Mouse (Mus musculus): ENCODE data around the gene Rpia.
"Not testable (repeated sequence)": the region's sequence is repeated elsewhere in the genome, so short reads cannot be mapped to it uniquely, and the experiment has no call there.

The Rpia gene

DNA sequence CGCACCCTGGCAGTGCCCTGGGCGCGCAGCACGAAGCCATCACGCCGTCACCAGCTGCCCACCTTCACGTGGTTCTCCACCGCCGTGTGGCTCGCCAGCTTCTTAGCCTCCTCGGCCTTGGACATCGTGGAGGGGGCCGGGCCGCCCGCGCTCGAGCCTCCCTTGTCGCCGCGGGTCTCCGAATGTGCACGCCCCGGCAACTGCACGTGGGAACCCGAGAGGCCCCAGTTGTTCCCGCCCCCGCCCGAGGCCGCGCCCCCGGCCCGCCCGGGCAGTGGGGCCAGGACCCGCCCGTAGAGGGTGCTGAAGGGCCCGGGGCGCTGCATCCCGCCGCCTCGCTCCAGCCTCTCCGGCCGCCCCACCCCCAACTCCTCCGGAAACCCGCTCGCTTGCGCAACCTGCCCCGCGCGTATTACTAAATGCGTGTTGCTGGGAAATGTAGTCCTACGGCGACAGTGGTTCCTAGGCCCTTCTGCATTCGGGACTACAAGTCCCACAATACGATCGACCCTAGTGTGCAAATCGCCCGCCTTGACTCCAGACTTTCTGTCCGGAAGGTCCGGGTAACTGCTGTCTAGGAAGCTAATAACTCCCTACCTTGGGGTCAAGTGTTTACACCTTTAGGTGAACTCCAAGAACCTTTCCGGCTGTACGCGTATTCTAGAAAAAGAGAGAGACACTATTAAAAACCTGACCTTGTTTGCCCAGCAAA is at the start of gene Rpia:
Gene Rpia (minus strand): TSS at position 409 of the 712 bp plus-strand sequence.
- peak; percentile 97 for DNase-seq

DNA sequence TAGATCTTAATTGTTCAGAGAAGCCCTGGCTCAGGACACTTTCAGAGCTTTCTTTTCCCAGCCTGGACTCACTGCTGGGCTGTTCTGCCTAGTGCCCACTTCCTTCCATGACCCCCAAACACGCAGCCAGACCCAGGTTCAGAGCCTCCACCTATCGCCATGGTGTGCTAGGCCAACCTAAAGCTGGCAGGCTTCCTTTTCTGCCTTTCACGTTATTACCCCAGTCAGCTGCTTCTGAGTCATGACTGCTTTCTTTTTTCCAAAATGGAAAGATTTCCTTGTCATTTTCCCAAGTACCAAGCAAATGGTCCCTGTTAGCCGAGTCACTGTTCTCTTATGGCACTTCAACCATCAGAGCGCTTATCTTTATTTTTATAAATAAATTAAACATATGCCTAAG is 48.2 kb upstream of the Rpia start:
- no peak for DNase-seq

DNA sequence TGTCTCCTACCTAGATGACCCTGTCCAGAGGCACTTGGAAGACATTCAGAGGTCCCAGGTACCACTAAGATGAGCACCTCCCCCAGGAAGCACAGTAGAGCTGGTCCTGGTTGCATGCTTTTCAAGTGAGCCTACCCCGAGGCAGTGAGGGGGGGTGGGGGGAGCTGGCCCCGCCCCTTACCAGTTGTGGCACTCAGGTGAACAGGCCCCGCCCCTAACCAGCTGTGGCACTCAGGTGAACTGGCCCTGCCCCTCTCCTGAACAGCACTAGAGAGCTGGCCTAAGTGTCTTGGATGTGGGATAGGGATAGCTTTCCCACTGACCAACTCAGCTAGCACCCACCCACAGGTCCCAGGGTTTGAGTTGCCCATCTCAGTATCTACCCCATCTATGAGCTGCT is 46.5 kb upstream of the Rpia start:
- DNase-seq: peak; percentile 44

DNA sequence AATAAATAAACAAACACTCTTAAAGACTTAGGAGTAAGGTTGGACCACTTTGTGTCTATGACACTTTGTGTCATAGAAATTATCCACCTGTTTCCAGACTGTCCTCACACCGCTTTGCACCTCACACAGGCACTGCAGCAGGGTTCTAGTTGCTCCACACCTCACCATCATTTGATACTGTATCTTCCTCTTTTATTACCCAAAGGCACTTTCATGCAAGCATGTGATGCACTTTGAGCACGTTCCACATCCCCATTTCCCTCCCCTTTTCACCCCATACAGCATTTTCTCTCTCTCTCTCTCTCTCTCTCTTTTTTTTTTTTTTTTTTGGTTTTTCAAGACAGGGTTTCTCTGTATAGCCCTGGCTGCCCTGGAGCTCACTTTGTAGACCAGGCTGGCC is 45.3 kb upstream of the Rpia start:
- no peak for DNase-seq

DNA sequence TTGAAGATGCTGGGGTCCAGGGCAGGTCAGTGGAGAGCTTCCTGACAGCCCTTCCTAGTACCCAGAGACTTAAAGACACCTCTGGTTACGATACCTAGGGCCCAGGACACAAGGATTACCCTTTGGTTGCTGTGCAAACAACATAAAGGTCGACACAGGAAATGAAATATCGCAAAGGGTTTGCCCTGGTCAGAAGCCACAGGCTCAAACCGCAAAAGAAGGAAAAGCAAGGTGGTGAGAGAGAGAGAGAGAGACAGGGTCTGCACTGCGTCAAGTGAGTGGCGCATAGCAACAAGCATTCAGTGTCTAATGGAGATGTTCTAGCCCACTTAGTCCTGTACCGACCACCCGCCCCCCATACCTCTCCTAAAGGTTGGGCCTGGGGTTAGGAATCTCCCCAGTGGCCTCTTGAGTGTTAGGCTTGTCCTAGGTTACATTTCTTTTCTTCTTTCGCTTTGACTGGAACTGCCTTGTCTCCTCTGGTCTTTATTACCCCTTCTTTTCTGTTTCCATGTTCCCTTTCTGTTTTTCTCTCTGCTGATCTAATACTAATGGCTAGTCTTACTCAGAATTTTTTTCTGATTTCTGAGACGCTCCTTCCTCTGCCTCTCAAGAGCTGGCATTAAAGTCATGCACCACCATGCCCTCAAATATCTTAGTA is 39.3 kb upstream of the Rpia start:
- DNase-seq: no peak

DNA sequence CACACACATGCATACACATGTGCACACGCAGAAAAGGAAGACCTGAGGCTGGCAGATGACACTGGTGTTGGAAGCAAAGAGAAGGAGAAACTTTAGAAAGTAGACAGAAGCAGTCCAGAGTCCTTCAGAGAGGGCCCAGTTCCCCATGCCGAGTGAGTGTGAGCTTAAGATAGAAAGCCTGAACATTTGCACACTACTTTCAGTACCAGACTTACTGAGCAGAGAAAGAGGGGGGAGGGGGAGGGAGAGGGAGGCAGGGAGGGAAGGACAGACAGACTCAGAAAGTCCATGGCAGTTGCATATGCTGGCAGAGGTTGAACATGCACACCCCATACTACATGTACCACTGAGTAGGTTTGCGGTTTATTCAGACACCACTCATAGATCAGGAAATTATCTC is 38.5 kb upstream of the Rpia start:
- no peak for DNase-seq

DNA sequence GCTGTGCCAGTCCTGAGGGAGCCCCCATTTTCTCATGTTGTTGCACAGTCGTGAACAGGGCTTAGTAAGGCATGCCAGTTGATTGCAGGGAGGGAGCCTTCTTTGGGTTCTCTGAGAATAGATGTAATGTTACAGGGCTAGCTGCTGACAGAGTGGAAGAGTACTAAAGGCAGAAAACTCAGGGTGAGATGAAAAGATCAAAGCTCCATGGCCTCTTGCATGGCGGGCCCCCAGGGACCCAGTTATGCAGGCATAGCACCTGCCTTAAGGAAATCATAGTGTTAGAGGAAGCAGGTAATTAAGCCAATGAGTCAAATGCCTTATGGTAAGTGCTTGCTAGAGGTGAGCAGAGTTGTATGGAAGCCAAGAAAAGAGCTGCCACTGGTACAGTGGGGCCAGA is 37.4 kb upstream of the Rpia start:
- DNase-seq: peak; percentile 43

DNA sequence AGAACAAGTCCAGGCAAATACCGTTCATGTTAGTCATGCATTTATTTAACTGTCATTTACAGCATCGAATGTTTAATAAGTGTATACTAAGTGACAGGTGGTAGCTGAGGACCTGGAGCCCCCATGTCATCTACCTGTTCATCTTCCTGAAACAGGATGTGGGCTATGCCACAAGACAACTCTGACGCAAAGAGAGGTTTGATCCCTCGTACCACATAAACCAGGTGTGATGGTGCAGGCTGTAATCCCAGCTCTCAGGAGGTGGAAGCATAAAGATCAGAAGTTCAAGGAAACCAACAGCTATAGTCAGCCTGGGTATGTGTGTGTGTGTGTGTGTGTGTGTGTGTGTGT is 32.9 kb upstream of the Rpia start:
- DNase-seq: peak; percentile 58

DNA sequence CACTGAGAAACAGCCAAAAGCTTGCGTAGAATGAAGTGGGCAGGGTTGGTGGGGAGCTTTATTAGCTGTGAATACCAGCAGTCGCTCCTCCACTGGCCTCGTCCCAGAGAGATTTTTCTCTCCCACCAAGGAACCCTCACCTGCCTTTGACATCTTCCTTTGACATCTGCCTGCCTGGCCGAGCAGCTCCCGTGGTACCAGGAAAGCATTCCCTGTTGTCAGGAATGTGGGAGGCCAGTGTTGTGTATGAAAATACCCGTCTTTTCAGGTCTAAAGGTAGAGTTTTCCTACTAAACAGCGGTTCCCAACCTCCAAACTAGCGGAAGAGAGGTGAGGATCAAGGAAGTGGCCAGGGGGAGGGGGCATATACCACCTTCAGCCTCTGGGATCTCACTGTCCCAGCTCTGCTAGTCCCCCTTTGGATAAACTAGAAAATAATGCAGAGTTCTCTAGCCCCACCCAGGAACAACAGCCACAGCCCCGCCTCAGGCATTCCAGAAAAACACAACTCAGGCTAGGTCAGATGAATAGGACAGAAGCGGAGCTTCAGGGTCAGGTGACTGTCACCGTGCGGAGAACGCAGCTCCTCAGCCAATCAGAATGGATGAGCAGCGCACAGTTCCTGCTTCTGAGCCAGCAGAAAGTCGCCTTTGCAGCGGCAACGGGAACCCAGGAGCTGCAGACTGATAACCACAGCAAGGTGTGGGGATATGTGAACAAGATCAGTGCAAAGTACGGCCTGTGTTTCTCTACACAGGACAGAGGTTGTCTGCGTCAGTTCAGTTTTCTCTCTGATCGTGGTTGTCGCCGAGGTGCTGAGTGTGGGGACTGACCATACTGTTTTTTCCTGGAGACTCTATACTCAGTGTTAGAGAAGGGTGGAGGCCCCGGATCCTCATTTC is 32.3 kb upstream of the Rpia start:
- peak; percentile 78 for DNase-seq

DNA sequence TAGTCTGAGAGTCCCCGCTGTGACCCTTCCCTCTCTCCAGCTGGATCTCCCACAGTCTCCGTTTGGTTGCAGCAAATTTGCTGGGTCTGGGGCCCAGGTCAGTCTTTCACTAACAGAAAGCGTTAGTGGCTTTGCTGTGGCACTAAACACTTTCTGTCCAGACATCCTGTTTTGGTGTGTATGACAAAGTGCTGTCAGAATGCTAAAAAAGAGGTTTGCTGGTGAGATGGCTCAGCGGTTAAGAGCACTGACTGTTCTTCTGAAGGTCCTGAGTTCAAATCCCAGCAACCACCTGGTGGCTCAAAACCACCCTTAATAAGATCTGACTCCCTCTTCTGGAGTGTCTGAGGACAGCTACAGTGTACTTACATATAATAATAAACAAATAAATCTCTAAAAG is 31.2 kb upstream of the Rpia start:
- DNase-seq: not testable (repeated sequence)

DNA sequence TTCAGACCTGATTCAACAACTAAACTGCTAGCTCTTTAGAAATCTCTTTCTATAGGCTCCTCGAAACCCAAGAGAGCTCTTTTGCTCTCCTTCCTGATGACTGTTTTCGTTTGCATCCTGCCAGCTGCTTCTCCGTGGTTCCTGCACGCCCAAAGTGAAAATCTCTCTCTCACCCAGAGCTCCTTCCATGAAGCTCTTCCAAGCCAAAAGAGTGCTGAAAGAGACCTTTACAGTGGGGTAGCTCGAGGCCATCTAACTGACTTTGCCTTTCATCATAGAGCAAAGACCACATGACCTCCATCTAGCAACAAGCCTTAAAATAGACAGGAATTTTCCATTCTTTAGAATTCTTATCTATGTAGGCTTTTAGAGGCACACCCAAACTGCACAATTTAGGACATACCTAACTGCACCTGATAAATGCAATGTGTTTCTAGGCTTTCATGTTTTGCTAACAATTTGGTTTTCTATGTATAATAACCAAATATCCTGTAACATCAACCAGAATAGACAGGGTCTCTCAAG is 30.4 kb upstream of the Rpia start:
- DNase-seq: peak; percentile 38

DNA sequence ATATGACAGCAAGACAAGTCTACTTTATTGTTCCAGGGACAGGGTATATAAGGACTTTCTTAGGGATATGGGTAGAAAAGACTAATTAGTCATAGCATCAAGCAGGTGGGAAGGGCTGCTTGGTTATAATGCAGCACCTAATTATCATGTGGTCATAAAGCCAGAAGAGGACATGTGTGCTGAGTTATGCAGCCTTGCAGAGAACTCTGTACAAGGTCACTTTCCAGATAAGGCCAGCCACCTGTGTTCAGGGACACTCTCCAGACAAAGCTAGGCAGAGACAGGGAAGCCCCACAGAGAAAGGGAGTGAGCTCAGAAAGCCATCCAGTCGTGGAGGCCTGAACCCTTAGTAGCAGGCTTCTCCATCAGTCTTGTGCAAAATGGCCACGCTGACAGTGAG is 29.5 kb upstream of the Rpia start:
- DNase-seq: no peak

DNA sequence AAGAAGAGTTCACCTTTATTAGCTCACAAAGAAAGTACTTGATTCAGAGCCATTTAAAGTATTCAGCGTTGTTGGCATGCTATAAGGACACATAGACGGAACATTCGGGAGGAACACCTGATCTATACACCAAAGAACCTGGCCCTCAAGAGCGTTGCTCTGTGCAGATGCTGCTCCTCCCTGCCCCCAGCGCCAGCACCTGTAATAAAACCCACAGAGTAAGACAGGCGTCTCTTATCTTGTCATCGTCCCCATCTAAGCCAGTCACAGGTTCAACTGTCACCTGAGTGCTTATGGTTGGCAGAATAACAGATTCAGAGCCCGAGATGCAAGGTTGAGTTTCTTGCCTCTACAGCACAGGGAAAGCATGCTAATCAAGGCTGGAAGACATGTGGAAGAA is 23.4 kb upstream of the Rpia start:
- peak; percentile 55 for DNase-seq

DNA sequence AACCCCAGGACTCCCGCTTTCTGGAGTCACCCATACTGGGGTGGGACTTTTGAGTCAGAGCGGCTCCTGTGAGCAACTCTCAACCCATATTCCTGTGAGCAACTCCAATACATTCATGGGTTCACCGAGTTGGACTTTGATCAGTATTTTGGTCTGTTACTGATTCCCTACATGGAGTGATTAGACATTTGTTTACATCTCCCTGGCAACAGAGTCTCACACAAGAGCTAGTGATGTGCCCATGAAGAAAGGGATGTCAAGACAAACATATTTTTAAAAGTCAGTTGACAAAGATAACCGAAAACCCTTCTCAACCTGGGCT is 22.6 kb upstream of the Rpia start:
- no peak for DNase-seq

DNA sequence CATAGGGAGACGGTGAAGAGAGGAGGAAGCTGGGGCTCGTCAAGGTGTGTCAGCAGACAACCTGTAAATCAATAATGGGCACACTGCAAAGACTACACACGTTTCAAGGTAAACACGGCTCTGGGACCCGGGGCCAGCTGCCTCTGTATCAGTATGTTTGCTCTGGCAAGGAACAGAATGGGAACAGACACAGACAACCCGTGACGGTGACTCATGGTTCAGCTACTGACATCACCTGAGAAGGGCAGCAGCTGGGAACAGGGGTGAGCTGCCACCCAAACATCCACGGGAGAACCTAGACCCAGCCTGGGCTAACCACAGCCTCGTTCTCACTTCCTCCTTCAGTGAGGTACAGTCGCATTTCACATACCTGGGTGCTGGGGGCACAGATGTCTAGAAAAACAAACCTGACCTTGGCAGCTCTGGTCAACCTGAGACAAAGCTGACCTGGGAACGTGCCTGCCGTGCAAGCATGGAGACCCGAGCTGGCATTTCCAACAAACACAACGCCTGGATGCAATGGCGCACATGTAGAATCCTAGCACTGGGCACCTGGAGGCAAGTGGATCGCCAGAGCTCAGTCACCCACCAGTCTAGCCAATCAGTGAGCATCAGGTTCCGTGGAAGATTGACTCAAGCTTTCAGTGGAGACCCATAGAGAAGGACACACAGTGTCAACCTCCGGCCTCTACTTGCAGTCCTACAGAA is 22.0 kb upstream of the Rpia start:
- peak; percentile 66 for DNase-seq

DNA sequence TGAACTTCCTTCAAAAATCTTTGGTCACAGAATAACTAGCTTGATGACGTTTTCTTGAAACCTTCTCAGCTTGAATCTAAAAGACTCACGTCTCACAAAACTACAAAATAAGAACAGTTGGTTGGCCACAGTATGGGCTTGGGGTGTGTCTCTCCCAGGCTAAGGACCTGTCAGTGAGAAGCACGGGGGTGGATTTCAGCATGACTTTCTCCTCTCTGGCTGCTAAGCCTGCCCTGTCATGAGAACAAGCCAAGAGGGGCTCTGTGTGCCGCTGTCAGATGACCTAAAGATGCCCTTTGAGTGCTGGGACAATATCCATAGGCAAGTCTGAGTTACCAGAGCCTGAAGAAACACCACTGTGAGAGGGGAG is 20.5 kb upstream of the Rpia start:
- peak; percentile 46 for DNase-seq

DNA sequence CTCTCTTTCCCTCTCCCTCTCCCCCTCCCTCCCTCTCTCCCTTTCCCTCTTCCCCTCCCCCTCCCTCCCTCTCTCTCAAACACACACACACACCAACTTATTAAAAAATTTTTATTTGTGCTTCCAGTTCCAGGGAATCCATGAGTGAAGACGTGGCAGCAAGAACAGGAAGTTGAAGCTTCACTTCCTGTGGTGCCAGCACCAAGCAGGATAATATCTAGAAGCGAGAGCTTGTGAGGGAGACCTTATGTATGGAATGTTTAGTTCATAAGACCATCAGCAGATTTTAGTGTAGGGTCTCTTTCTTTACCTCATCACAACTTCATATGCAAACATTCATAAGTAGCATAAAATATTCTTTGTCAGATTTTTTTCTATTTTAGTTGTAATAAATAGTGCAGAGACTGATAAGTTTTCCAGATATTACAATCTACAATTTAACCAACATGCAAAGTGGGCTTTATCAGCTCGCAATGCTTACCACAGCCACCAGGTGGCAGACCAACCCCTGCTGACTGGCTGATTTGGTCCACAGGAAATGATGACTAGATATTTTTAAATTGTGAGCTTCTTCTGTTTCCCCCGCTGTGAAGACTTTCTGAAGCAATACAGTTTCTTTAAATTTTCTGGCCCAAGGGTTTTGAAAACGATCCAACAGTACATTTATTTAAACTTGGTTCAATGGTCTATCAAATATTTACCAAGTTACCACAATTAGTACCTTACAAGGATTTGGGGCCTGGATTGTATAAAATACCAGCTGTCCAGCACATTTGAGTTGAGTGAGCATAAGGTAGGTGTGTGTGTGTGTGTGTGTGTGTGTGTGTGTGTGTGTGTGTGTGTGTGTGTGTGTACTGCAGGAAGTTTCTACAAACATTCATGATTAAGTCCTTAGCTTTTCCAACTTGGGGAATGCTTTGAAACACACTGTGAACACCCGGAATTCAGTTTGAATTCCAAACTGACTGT is 19.8 kb upstream of the Rpia start:
- peak; percentile 92 for DNase-seq

DNA sequence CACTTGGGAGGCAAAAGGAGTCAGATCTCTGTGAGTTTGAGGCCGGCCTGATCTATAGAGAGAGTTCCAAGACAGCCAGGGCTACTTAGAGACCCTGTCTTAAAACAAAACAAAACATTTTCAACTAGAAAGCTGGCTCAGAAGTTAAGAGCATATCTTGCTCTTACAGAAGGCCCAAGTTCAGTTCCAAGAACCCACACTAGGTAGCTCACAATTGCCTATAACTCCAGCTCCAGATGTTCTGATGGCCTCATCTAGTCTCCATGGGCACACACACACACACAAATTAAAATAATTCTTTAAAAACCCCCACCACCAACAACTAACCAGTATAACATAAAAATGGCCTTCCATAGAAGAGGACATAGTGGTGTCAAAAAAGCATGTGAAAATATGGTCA is 18.5 kb upstream of the Rpia start:
- no peak for DNase-seq

DNA sequence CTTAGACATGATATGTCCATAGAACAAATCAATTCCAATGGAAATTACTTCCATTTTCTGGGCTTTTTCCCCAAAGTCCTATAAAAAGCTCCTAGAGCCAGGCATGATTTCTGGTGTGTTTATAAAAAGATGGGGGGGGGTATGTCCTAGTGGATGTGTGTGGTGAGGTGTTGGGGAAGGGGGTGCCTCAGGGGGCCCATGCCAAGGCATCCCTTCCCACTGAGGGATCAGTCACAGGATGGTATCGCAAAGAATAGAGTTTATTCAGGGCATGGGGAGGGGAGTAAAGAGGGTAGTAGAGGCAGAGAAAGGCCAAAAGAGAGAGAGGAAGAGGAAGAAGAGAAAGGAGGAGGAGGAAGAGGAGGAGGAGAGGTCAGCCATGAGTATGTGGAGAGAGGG is 14.5 kb upstream of the Rpia start:
- DNase-seq: no peak

DNA sequence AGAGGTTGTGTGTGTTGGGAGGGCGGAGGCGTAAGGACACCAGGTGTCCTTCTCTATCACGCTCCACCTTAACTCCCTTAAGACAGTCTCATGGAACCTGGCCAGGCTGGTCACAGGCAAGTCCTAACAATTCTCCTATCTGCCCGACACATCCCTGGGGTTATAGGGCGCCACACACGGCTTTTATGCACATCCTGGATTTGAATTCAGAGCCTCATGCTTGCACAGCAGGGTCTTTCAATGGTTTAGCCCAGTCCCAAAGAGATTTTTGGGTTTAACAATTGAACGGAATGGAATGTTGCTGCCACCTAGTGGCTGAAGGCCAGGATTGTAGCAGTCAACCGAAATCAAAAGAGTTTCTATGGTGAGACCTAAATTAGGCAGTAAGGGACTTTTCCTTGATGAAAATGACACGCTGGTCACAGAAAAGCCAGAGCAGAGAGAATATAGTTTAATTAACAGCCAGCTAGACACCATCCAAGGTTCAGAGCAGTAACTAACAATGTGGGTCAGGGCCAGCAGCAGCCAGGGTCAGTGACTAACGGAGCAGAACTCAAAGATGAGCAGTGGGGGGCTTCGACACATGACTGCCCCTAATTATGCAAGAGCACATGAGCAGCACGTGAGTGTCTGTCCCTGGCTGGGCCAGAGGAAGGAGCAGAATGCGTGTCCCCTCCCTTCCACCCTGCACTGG is 13.9 kb upstream of the Rpia start:
- DNase-seq: peak; percentile 76

DNA sequence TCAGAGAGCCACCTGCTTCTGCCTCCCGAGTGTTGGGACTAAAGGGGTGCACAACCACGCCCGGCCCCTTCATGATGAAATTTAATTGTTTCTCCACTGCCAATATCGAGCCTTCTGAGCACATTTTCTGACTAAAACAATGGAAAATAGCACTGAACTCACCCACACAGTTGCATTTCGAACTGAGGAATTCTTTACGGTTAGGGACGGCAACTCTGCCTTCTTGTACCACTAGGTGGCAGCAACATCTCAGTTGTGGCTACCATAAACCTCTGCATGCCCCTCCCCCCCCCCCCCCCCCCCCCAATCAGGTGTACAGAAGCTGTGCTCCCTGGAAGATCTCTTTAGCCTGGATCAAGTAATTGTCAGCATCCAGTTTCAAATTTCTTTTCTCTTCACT is 13.2 kb upstream of the Rpia start:
- DNase-seq: peak; percentile 80
